Mouse (Mus musculus): ENCODE measurements at regions not wholly inside any gene's neighbourhood (a gene's known extent, or its start where the extent isn't known, plus 50 kb on each side); places are given as distances from the start of the nearest gene placed in this dataset.

DNA sequence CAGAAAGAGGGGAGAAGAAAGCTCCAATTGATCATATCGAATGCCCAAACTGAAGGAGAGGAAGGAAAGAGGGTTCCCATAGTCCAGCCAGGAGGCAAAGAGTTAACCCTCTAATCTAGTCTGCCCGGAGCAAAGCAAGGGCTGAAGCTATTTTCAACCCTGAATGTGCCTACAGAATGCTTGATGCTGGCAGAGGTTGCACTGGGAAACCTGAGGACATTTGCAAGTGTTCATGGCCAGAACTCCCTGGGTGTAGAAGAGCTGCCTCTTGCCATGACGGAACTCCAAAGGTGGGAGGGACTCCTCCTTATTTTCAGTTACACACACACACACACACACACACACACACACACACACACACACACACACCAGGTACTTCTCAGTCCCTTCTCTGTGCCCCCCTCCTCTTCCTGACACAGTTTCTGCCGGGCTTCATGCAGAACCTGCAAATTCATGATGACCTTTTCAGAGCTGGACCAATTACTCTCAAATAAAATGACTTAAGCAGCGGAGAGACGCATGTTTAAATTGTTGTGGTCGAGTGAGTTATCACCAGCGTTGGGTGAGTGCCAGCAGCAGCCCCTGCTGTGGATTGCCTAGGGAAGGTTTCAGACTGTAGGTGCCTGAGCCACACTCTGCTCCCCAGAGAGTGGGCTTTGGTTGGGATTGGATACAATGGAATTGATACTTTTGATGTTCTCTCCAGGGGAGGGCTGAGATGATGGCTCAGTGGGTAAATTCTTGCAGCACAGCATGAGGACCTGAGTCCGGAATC, 152.1 kb upstream of the Sdk2 start:
- ATAC-seq (ENCODE audit: low TSS enrichment), result no peak

DNA sequence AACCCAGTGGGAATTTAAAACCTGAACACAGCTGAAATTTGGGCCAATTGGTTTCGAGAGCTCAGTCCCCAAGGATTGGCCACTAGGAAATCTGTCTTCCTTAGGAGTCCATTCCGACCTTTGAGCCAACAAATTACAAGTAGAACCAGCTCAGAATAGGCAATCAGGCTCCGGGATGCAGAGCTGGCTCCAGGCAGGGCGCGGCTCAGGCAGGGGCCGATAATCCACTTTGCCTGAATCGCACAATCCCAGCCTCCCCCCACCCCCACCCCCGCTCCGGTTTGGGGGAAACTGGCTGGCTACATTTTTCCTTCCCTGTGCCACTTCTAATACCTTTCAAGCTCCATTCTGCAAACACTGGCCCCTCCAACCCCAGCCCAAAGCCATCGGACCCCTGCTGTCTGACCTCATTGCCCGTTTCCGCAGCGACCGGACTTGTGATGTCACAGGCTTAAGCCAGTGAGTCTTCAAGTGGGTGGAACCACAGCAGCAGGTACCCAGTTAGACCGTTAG, 150.5 kb upstream of the Sdk2 start:
- peak; percentile 42; the same call in 1 of the 2 replicates for ATAC-seq (ENCODE audit: low TSS enrichment)

DNA sequence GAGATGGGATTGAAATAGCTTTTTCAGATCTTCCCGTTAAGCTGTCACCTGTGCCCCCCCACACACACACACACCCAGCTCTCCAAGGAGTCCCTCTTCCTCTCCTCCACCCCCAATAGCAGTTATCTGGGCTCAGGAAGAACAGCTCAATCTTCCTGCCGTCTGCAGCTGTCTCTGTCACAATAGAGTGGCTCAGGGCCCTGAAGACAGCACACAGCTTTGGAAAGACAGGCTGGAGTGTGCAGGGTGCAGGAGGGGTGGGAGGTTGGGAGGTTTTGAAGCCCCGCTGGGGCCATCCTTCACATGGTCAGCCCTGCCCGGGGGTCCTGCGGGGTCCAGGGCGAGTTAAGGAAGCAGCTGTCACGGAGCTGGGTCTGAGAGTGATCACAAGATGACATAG, 149.6 kb upstream of the Sdk2 start:
- ATAC-seq (ENCODE audit: low TSS enrichment), result peak; percentile 62

DNA sequence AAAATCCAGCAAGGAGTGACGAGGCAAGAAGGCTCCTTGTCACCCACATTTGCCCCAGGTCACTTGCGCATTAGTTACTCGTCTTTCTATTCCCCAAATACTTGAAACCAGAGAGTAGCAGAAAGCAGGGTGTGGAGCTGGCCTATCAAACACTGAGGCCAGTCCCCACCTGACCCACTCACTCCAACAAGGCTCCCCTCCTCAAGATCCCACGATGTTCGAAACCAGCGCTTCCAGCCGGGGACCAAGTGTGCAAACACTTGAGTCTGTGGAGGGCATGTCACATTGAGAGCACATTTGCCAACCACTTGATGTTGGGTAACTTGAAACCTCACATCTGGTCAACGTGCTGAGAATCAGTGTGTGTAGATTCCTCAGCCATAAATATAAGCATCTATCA, 148.4 kb upstream of the Sdk2 start:
- ATAC-seq (ENCODE audit: low TSS enrichment), result no peak

DNA sequence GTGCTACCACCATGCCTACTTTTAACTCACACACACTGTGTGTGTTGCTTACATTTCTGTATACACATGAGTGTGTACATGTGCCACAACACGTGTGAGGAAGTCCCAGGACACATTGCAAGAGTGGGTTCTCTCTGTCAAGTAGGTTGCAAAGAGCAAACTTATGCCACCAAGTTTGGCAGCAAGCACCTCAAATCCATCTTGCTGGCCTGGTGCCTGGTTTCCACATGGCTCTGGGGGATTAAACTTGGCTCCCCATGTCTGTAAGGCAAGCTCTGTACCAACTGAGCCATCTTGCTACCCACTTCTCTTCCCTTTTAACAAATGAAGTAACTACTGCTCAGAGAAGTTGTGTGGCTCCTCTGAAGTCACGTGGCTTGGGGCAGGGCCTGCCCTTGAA, 145.3 kb upstream of the Sdk2 start:
- ATAC-seq (ENCODE audit: low TSS enrichment), result no peak

DNA sequence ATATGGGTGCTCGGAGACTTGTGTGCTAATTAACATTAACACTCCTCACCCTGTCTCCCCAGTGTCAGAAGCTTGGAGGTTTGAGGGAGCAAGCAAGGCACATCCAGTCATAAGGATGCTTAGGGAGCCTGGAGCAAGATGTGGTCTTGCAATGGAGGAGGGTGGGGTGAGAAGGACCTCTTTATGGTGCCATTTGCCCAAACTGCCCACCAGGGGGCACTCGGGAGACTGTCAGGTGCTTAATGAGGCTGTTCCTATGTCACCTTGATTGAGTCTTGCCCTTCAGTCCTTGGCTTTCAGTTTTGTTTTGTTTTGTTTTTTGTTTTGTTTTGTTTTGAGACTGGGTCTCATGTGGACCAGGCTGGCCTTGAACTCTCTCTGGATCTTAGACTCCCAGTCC, 138.3 kb upstream of the Sdk2 start:
- ATAC-seq (ENCODE audit: low TSS enrichment), result 0 out of 2 replicates have a peak, but pooled peaks have one; percentile 44

DNA sequence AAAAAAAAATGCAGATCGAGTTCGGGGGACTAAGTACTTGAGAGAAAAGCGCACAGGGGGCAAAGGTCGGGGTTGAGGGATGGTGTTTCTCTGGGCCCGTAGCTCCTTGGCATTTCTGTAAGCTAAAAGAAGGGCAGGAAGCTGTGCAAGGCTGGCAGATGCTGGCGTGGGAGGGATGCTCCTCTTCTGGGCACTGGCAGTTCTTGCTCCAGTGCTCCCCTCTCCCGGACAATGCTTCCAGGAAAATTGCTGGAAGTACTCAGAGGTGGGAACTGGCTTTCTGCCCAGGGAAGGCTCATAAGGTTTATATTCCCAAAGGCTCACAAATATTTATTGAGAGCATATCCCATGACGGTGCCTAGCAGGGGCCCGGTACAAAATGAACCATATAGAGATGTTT, 136.6 kb upstream of the Sdk2 start:
- ATAC-seq (ENCODE audit: low TSS enrichment), result no peak

DNA sequence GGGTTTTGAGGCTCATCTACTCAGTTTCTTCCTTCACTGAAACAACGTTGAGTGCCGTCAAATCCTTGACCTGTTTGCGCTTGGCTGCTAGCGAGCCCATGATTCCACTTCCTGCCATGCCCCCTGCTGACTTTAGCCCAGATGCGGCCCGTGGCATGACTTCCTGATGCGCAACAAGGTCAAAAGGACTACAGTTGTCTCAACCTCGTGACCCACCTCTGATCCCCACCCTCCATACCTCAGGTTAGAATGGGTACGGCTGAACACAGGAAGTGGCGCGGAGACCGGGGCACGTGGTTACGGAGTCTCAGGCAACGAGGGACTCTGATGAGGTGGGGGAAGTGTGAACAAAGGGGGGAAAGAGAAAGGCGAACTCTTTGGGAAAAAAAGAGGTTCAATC, 135.6 kb upstream of the Sdk2 start:
- no peak for ATAC-seq (ENCODE audit: low TSS enrichment)

DNA sequence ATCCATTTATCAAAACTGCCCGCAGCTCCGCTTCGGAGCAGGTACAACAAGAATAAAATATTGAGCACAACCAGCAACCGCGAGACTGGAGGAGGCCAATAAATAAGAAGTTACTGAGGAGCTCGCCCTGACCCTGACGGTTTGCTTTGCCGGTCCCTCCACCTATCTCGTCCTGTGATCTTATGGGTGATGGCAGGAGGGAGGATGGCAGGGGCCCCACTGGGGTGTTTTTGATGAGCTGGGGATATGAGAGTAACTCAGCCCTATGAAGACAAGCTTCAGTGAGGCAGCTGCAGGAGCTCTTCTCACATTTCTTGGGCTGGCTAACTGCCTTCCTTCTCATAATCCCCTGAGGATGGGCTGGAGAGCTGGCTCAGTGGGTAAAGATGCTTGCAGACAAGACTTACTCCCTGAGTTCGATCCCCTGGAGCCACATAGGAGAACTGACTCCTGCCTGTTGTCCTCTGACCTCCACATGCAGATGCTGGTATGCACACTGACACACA, 132.3 kb upstream of the Sdk2 start:
- ATAC-seq (ENCODE audit: low TSS enrichment), result no peak

DNA sequence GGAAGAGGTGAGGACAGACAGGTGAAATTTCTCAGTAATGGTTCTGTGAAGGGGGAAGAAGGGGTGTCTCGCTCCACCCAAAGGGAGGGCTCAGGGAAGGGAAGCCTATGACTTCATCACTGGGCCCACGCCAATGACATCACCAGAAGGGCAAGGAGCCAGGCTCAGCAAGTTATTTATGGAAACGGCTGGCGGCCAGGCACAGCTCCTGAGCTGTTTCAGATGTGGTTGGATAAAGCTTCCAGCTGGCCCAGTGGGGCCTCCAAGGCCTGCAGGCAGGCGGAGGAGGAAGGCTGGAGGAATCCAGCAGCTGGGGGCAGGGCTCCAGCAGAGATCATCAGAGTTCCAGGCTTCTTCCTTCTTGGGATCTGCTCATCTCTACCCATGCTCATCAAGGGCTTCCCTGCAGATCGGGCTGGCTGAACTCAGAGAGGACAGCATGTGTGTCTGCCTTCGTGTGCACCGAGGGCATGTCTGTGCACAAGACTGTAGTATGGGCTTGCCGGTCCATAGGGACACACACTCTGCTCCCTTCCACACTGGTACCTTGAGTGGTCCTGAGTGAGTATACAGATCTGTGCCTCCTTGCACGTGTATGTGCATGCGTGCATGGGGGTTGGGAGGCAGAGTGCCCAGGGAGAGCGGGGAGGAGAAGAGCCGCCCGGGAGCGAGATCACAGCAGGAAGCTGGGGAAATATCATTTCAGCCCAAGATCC, 131.6 kb upstream of the Sdk2 start:
- ATAC-seq (ENCODE audit: low TSS enrichment), result peak; percentile 95

DNA sequence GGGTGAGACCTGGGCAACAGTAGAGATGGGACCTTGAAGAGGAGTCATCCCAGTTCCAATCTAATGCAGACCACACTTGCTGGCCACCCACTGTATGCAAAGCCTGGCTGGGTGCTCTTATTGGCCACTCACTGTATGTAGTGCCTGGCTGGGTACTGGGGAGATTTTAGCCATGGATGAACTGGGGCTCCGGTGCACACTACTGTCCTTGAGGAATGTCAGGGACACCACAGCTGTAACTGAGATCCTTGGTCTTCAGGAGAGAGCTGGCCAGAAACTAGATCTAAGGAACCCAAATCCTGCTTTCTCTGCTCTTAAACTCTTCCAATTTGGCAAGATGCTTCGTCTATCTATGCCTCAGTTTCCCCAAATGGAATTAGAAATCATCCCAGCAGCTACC, 128.4 kb upstream of the Sdk2 start:
- ATAC-seq (ENCODE audit: low TSS enrichment), result no peak

DNA sequence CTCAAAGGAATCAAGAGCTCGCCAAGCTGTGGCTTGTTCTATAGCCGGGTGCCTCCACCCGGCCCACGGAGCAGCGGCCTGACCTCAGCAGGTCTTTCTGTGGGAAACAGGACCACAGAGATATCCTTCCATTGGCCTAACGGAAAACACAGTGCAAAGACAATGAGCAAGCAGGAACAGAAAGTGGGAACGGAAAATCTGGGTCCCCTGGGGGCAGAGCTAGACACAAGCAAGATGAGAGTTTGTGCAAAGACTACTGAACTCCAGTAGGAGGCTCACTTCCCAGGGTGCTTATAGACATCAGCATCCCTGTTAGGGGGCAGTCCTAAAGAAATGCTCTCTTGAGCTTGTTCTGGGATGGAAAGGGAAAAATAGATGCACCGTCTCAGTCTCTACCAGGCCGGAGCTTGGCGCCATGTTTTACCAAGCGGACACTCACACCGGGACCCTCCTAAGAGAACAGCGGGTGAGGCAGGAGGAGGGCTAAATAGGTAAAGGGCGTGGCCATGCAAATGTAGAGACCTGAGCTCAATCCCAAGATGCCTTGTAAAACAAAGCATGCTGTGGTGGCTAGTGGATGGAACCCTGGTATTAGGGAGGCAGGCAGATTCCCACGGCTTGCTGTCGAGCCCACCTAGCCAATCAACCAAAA, 127.3 kb upstream of the Sdk2 start:
- no peak for ATAC-seq (ENCODE audit: low TSS enrichment)

DNA sequence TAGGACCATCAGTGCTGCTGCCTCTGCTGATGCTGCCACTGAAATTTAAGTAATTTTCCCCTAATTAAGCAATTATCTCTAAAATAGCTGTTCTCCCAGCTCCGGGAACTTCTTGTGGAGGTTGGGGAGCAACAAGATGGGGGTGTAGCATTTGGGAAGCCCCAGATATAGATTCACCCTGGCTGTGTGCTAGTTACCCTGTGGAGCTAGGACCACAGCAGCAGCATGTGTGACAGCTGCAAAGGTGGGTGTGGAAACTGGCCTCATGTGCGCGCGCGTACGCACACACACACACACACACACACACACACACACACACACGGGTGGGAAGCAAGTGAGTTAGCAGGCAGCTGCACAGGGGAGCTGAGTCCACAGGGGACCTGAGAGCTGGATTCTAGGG, 126.2 kb upstream of the Sdk2 start:
- peak; percentile 89 for ATAC-seq (ENCODE audit: low TSS enrichment)

DNA sequence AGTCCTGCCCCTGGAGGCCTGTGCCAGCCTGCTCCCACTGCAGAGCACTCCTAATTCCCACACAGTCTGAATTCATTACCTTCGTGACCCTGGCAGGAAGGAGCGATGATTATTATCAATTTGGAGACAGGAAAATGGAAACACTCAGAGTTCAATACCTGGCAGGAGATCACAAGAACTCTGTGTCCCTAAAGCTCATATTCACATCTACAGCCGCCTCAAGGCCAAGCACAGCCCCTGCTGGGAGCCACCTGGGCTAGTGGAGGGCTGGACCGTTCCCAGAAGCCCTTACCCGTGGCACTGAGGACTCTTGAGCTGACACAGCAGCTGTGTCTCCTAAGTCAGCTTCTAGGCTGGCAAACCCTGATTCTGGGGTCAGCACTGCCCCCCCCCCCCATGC, 124.8 kb upstream of the Sdk2 start:
- no peak for ATAC-seq (ENCODE audit: low TSS enrichment)

DNA sequence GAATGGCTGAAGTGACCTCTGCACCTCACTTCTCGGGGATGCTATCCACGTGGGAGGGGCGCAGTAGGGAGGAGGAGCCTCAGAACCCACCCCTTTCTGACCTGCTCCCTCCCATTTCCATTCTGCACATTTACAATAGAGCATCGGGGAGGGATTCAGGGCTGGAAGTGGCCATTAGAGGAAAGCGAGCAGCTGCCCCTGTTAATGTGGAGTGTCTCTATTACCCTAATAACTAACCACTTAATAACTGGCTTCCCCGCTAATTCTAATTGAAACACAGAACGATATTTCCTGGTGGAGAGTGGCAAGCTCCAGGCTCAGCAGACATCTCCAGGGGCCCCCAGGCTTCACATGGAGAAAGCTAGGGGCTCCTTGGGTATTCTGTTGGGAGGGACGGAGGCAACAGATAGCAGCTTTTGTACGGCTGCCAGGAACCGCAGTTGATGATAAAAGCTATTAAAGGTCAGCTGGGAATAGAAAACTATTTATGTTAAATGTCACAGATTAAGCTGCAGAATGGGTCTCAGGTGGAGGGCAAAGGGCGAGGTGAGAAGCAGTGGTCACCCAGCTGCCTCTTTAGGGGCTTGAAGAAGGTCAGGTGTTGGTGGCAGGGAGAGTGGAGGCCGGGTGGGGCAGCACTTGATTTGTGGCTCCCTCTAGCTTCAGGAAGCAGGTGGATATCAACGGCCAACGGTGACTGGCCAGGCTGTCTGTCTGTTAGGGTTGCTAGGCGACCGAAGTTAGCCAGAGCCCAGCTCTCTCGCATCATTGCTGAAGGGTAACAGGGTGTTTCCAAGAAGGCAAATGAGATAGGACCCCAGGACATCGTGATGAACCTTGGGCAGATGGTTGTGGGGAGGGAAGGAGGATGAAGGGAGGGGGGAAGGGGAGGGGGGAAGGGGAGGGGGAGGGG, 118.4 kb upstream of the Sdk2 start:
- ATAC-seq (ENCODE audit: low TSS enrichment), result peak; percentile 69; the same call in 1 of the 2 replicates

DNA sequence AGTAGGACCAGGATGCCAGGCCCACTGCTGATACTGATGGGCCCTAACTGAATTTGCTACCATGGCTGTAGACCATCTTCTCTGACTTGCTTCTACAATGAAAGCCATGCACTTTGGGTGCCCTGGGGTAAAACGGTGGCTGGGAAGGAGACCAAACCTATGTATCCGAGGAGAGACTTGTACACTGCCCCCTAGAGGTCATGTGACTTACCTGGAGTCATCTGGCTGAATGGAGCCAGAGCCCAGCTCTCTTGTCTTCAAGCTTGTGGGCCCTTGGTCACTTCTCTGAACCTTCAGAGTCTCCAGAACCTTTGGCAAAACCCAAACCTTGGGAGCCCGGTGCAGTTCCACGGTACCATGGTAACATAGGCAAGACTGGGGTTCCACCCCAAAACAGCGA, 117.6 kb upstream of the Sdk2 start:
- ATAC-seq (ENCODE audit: low TSS enrichment), result no peak

DNA sequence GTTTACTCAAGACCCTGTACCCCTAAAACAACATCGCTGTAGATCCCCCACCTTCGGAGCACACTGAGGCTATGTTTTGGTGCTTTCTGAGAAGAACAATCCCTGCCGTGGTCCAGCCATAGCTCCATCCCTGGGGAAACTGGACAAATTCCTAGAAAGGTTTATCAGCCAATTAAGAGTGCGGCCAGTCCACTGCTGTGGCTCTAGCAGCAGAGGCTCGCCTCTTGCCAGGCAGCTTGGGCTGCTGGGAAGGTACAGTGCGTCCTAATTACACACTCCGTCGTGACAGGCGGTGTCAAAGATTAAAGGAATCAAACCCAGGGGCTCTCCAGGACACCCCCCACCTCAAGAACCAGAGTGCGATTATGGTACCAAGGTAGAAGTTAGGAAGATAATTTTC, 116.4 kb upstream of the Sdk2 start:
- no peak for ATAC-seq (ENCODE audit: low TSS enrichment)

DNA sequence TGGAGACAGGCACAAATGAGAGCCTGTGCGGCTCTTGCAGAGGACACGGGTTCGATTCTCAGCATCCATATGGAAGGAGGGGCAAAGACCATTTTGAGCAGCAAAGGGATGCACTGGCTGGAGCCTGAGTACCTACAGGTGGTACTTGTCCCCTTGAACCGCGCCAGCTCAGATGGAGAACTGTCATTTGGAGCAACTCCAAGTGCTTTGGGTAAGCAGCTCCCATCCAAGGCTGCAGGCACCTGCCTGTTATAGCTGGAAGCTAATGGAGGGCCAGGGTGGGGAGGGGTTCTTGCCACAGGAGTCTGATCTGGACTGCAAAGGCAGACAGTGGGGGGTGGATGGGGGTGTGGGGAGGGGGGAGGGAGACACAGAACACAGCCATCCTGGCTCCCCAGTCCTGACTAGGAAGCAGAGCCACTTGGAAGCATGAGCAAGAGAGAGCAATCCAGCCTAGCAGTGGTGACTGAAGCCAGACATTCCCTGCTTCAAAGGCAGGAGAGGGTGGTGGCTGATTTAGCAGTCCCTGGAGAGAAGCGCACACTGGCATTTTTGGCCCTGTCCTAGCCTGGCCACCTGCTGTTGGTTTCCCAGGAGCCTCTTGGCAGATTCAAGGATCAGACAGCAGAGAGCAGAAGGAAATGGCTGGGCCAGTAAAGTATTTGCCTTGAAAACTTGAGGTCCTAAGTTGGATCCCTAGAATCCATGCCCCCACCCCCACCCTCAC, 112.1 kb upstream of the Sdk2 start:
- peak; percentile 35 for ATAC-seq (ENCODE audit: low TSS enrichment)

DNA sequence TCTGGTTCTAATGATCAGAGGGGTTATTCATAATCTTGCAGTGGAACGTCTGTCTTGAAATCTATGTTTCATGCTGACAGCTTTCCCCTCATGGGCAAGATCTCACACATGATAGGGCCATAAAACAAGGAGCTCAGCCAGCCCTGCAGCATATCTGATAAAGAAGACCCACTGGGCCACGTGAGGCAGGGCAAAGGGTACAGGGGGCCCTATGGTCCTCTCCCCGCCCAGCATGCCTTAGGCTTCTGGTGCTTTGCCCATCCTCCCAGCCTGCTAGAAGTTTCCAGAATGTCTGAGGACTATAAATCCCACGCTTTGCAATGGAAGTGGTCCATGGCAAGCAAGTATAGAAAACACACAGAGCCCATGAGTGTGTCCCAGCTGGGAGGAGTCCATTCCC, 110.9 kb upstream of the Sdk2 start:
- ATAC-seq (ENCODE audit: low TSS enrichment), result no peak

DNA sequence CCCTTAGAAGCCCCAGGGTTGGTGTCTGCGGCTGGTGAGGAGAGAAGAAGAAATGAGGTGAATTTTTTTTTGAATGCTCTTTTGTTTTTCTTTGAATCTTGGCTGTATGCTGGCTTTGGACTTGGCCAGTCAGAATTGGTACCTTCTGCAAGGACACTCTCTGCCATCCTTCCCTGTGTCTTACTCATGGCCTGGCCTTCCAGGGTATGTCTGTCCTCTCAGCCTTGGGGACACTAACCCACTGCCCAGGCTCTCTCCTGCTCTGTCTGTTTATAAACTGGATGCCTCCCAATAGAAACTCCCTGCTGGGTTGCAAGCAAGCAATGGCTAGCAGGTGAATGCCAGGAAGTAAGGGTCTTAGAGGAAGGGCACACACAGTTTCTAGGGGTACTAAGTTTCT, 110.4 kb upstream of the Sdk2 start:
- peak; percentile 19; the same call in 1 of the 2 replicates for ATAC-seq (ENCODE audit: low TSS enrichment)
